9 mouse cellular contexts compared by ENCODE assay signal in the genomic region with DNA sequence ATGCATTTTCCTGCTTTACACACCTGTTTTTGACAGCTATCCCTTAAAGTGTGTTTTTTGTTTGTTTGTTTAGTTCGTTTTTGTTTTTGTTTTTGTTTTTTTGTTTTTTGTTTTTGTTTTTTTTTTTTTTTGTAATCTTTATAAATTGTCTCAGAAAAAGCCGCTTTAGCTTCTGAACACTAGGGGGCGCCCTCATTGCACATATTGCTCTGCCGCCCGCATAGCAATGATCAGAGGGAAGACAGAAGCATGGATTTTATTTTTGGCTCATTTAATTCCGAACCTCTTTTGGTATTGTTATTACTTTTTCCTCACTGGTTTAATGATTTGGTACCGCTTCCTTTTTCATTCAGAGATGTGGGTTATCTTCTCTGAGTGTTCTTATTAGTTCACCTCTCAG.
DNase-seq lines count a peak whose midpoint lies in the region; ATAC-seq and TF ChIP-seq lines count a peak whose summit lies in the region.
"Had no signal": no experiment of that assay in that cellular context is flagged by ENCODE, and none has a peak within 500 bp of the region (broad histone marks: within the 10 kb centered on the region; RNA-seq: fewer than 3 reads in every experiment).

No protein-coding gene starts in this region.

- no peak overlapping the region for H3K9ac ChIP-seq in intestine, embryonic 14.5 days (ENCODE audit: low read length)
- H3K9ac ChIP-seq in intestine, embryonic 15.5 days, result no peak overlapping the region
- H3K9ac ChIP-seq: lung, embryonic 15.5 days had no signal

- H3K4me1 ChIP-seq in intestine, embryonic 14.5 days (replicated peaks; ENCODE audit: control insufficient read depth, insufficient read depth, low read length), result no peaks in the 10 kb centered on the region
- no peaks in the 10 kb centered on the region for H3K4me1 ChIP-seq in intestine, embryonic 15.5 days (replicated peaks)
- no peaks in the 10 kb centered on the region for H3K4me1 ChIP-seq in E14TG2a.4 (replicated peaks; ENCODE audit: low read depth, low read length)
- H3K4me1 ChIP-seq: lung, embryonic 15.5 days had no signal

- no peak overlapping the region for H3K4me2 ChIP-seq in intestine, embryonic 14.5 days (ENCODE audit: low read length)
- no peak overlapping the region for H3K4me2 ChIP-seq in intestine, embryonic 15.5 days (replicated peaks)
- H3K4me2 ChIP-seq: lung, embryonic 15.5 days had no signal

- TF ChIP-seq CTCF in E14TG2a.4 (conservative IDR thresholded peaks at IDR 0.05; ENCODE audit: low read length), result peak; percentile 62

- 10% methylated on average over 7 of the region's 7 CpGs for WGBS in intestine, embryonic 14.5 days
- 11% methylated on average over 7 of the region's 7 CpGs for WGBS in intestine, embryonic 15.5 days

- ATAC-seq in intestine, embryonic 14.5 days (replicated peaks; ENCODE audit: low FRiP score, low TSS enrichment, low read depth), result no peak
- ATAC-seq in intestine, embryonic 15.5 days, result no peak

- H3K27ac ChIP-seq in intestine, embryonic 14.5 days (ENCODE audit: low read depth), result no peak overlapping the region
- no peak overlapping the region for H3K27ac ChIP-seq in intestine, embryonic 15.5 days
- H3K27ac ChIP-seq: lung, embryonic 15.5 days had no signal

- H3K27me3 ChIP-seq in intestine, embryonic 14.5 days (replicated peaks; ENCODE audit: control insufficient read depth, insufficient read depth, low read length), result no peaks in the 10 kb centered on the region
- H3K27me3 ChIP-seq in intestine, embryonic 15.5 days (replicated peaks), result no peaks in the 10 kb centered on the region
- H3K27me3 ChIP-seq in E14TG2a.4 (ENCODE audit: insufficient read depth, low read length), result no peaks in the 10 kb centered on the region
- H3K27me3 ChIP-seq: lung, embryonic 15.5 days had no signal

- H3K9me3 ChIP-seq in intestine, embryonic 14.5 days (ENCODE audit: control insufficient read depth, low read length), result no peaks in the 10 kb centered on the region
- H3K9me3 ChIP-seq in intestine, embryonic 15.5 days, result no peaks in the 10 kb centered on the region
- no peaks in the 10 kb centered on the region for H3K9me3 ChIP-seq in E14TG2a.4 (ENCODE audit: low read length)
- H3K9me3 ChIP-seq: lung, embryonic 15.5 days had no signal

- peak; percentile 64 for DNase-seq in intestine, embryonic 14.5 days (ENCODE audit: low spot score)
- peak; percentile 30 for DNase-seq in adipocyte (ENCODE audit: low spot score)
- peak; percentile 20 for DNase-seq in embryo, embryonic 11.5 days (ENCODE audit: low read depth, low spot score)
- peak; percentile 28 to 63 for DNase-seq in layer of hippocampus, adult 18-20 months (ENCODE audit: low spot score in 2 of 2)
- peak; percentile 75 for DNase-seq in retina, embryonic 14.5 days (ENCODE audit: low spot score)
- no peak for DNase-seq in spleen, postnatal 4 days (ENCODE audit: low spot score in 2 of 2)

- no peaks in the 10 kb centered on the region for H3K36me3 ChIP-seq in intestine, embryonic 14.5 days (ENCODE audit: control insufficient read depth, insufficient read depth, low read length)
- H3K36me3 ChIP-seq in intestine, embryonic 15.5 days, result no peaks in the 10 kb centered on the region
- H3K36me3 ChIP-seq in E14TG2a.4 (ENCODE audit: insufficient read depth, low read length), result no peaks in the 10 kb centered on the region
- H3K36me3 ChIP-seq: lung, embryonic 15.5 days had no signal

- H3K4me3 ChIP-seq in intestine, embryonic 14.5 days (ENCODE audit: low read depth, low read length), result no peak overlapping the region
- H3K4me3 ChIP-seq in intestine, embryonic 15.5 days (replicated peaks), result no peak overlapping the region
- H3K4me3 ChIP-seq in E14TG2a.4 (replicated peaks; ENCODE audit: low read length), result no peak overlapping the region
- H3K4me3 ChIP-seq: lung, embryonic 15.5 days had no signal

Comparison
In these comparisons a context has a peak if more than half of its experiments do, and no peak if none do; other contexts are left out.
1. DNase-seq: peak in intestine, embryonic 14.5 days (single experiment), adipocyte (single experiment), embryo, embryonic 11.5 days (single experiment), layer of hippocampus, adult 18-20 months (2 of 2) and retina, embryonic 14.5 days (single experiment); none in spleen, postnatal 4 days (0 of 2).